Mouse (Mus musculus): ENCODE data around the gene Rplp0.

The Rplp0 gene

GRCm38 (mm10) chr5:115526456-115527202 lies 32.6 kb upstream of the Rplp0 start:
- DNase-seq (ENCODE audit: low spot score) = no peak

- no peak for DNase-seq (ENCODE audit: low spot score)
Observed at GRCm38 (mm10) chr5:115528128-115528527, 31.1 kb upstream of the Rplp0 start.

GRCm38 (mm10) chr5:115529364-115529741 lies 29.9 kb upstream of the Rplp0 start:
- no peak for DNase-seq (ENCODE audit: low spot score)

GRCm38 (mm10) chr5:115529742-115530446 lies 29.4 kb upstream of the Rplp0 start:
- DNase-seq (ENCODE audit: low spot score) = no peak

GRCm38 (mm10) chr5:115530447-115530809 lies 28.8 kb upstream of the Rplp0 start:
- DNase-seq (ENCODE audit: low spot score) = no peak

GRCm38 (mm10) chr5:115531671-115532270 lies 27.5 kb upstream of the Rplp0 start:
- DNase-seq (ENCODE audit: low spot score) = no peak

GRCm38 (mm10) chr5:115534290-115534731 lies 25.0 kb upstream of the Rplp0 start:
- DNase-seq (ENCODE audit: low spot score) = no peak

GRCm38 (mm10) chr5:115534856-115535255 lies 24.4 kb upstream of the Rplp0 start:
- DNase-seq (ENCODE audit: low spot score) = no peak

- no peak for DNase-seq (ENCODE audit: low spot score)
Observed at GRCm38 (mm10) chr5:115535635-115536034, 23.6 kb upstream of the Rplp0 start.

- DNase-seq (ENCODE audit: low spot score) = no peak
Observed at GRCm38 (mm10) chr5:115538017-115538692, 21.1 kb upstream of the Rplp0 start.

GRCm38 (mm10) chr5:115538693-115539043 lies 20.6 kb upstream of the Rplp0 start:
- peak; percentile 87 for DNase-seq (ENCODE audit: low spot score)

- DNase-seq (ENCODE audit: low spot score) = no peak
Observed at GRCm38 (mm10) chr5:115542635-115543384, 16.5 kb upstream of the Rplp0 start.

- DNase-seq (ENCODE audit: low spot score) = no peak
Observed at GRCm38 (mm10) chr5:115543509-115544253, 15.6 kb upstream of the Rplp0 start.

GRCm38 (mm10) chr5:115544655-115545185 lies 14.5 kb upstream of the Rplp0 start:
- DNase-seq (ENCODE audit: low spot score) = no peak

GRCm38 (mm10) chr5:115545636-115546035 lies 13.6 kb upstream of the Rplp0 start:
- no peak for DNase-seq (ENCODE audit: low spot score)

GRCm38 (mm10) chr5:115546536-115546935 lies 12.7 kb upstream of the Rplp0 start:
- DNase-seq (ENCODE audit: low spot score) = no peak

GRCm38 (mm10) chr5:115547014-115547413 lies 12.3 kb upstream of the Rplp0 start:
- DNase-seq (ENCODE audit: low spot score) = no peak

- no peak for DNase-seq (ENCODE audit: low spot score)
Observed at GRCm38 (mm10) chr5:115547421-115547820, 11.8 kb upstream of the Rplp0 start.

GRCm38 (mm10) chr5:115548501-115549285 lies 10.6 kb upstream of the Rplp0 start:
- no peak for DNase-seq (ENCODE audit: low spot score)

GRCm38 (mm10) chr5:115550482-115551005 lies 8.7 kb upstream of the Rplp0 start:
- DNase-seq (ENCODE audit: low spot score) = no peak
